Mouse (Mus musculus) kidney, adult 11 months (tissue): ENCODE results near the gene Lrrc63.
"Not testable (repeated sequence)": the region's sequence is repeated elsewhere in the genome, so short reads cannot be mapped to it uniquely, and the experiment has no call there.

ENCODE experiments used
- DNase-seq: peaks from one replicate; pipeline ENCODE4 v3.0.0; 2022

Gene Lrrc63

GRCm38 (mm10) chr14:75130501-75131318 lies at the start of gene Lrrc63, which contains the start of gene Lcp1:
Gene Lrrc63, minus strand, starts transcription at chr14:75130881.
Gene Lcp1, plus strand, starts transcription at chr14:75131101.
- peak; percentile 79 for DNase-seq

DNA sequence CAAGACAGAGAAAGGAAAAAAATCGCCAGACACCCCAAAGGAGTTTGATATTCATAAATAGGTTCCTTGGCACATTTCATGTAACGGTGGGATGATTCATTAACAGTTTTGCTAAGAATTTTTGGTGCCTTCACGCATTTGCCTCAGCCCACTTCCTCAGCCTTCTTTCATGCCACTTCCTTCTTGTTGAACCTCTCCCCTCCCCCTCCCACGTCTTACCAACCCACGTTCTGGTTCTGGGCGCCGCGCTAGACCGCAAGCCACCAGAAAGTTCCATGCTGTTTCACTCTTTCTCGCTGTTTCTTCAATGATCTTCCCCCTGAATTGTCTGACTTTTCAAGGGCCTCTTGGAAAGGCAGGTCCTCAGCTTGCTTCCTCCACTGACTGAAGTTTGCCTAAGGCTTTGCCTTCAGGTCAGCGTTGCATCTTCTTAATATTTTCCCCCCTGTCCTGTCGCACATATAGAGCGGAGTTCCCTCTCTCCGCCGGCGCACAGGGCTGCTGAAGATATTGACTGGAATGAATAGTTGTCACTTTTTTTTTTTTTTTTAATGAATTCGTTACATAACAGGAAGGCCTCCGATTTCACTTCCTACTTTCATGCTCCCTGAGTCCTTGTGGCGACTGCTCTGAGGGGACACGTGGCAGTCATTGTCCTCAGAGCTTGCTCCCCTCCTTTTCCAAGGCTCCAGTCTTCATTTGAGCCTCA lies 48.7 kb upstream of the Lrrc63 start:
- no peak for DNase-seq

DNA sequence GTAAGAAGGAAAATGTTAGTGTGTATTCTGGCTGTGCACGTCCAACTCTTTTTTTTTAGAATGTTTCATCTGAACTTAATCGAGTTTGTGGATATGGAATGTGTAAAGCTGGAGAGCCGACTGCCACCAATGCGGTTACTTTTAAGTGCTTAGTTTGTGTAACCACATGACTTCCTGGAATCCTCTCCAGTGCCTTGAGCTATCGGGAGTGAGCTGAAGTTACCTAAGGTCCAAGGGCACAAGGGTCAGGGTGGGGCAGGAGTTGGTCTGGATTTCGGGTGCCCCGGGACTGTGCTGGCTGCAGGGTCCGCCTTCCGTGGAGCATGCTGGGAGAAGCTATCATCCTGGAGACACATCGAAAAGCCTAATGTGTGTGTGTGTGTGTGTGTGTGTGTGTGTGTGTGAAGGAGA lies 48.1 kb upstream of the Lrrc63 start:
- DNase-seq = no peak

GRCm38 (mm10) chr14:75178384-75178793 lies 47.7 kb upstream of the Lrrc63 start:
- DNase-seq = no peak

- no peak for DNase-seq
Measured at GRCm38 (mm10) chr14:75177400-75177799, 46.7 kb upstream of the Lrrc63 start.

GRCm38 (mm10) chr14:75176425-75177045 lies 45.9 kb upstream of the Lrrc63 start:
- DNase-seq = no peak

GRCm38 (mm10) chr14:75175781-75176180 lies 45.1 kb upstream of the Lrrc63 start:
- DNase-seq = no peak

DNA sequence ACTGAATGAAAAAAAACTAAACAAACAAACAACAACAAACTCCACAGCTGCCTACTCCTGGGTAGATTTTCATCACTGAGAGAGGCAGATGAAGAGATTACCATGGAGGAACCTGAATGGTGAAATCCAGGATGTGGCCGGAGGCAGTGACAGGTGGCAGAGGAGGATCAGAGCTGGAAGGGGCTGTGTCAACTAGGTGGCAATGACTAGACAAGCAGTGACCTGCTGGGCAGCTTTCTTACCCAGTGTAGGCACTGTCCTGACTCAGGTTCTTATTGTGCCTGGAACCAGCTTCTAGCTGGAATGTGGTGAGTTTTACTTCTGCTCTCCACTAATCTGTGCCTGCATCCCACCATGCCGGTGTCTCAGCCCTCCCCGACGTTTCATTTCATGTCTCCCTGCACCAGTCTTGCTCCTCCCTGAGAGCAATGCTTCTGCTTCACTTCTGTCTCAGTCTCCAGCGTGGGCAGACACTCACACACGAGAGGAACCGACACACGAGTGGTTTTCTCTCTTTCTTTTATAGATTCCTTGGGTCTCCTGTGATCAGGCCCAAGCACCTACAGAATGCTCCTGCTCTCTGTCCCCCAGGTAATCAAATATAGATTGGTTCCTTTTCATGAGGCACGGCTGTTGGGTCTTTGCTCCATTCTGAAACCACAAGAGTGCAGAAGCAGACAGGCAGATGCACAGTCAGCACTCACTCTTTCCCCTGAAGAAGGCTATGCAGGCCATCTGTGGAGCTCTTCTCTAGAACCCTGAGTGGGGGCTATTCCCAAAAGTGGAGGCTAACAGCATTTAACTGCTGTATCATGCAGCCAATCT lies 44.3 kb upstream of the Lrrc63 start:
- no peak for DNase-seq

GRCm38 (mm10) chr14:75174296-75174695 lies 43.6 kb upstream of the Lrrc63 start:
- DNase-seq = no peak

DNA sequence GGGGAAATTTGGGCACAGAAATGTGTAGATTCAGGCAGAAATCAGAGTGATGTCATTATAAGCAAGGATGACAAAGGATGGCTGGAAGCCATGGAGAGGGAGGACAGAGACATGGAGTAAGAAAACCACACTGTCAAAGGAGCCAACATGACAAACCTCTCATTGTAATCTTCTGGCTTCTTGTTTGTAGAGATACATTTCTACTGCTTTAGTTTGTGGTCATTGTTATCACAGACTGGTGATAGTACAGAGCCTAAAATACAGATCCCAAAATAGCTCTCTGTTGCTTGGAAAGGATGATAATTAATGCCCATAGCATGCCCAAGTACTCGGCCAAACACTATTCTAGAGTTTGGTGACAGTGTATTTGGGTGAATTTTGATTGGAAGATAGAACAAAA lies 39.9 kb upstream of the Lrrc63 start:
- no peak for DNase-seq

DNA sequence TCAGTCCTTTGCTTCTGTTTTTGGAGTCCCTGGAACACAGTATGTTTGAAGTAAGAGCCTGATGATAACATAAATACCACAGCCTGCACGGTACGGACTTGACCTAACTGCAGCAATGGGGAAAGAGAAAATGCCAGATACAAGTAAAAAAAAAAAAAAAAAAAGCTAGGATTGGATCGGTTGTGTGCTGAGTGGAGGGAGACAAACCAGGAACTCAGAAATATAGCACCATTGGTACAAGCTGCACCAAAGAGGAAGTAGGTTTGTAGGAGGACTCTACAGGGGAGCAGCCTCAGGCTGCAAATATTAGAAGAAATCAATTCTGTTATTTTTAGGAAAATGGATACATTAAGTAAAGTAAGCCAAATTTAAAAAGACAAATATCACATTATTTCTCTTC lies 37.8 kb upstream of the Lrrc63 start:
- DNase-seq = no peak

DNA sequence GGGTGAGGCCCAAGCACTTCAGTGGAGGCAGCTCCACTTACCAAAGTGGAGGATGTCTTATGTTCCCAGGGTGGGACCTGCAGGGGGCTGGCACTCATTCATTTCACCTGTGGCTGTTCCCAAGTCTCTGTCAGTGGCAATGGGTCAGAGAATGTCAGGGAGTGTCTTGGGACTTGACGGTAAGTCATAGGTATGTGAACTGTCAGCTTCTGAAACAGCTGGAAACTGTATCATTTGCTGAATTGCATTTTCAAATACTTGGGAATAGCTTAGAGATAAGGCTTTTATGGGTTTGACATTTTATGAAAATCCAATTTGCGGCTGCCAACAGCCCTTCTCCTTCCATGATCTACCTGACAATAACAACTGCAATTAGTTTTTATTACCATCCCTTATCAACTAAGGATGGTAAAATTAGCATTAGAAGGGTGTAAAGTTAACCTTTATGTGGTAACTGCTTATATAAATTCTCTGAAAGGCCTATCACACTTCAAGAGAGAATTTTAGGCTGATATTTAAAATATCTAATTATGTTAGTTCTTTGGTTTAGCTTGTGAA lies 35.0 kb upstream of the Lrrc63 start:
- no peak for DNase-seq

DNA sequence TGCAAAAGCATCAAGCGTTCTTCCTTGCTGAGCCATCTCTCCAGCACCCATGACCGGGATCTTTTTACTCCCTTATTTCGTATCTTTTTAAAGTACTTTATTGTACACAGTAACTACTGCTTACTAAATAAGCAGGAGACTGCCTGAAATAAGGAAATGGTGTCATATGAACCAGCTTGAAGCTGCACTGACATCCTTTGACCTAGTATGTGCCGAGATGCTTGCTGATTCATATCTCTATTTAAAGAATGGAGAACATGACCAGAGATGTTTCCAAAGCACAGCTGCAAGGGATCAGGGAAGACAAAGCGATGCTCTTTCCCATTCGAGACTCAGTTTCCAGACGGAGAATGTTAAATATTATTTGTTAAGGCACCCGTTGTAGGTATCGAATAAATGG lies 33.7 kb upstream of the Lrrc63 start:
- no peak for DNase-seq

DNA sequence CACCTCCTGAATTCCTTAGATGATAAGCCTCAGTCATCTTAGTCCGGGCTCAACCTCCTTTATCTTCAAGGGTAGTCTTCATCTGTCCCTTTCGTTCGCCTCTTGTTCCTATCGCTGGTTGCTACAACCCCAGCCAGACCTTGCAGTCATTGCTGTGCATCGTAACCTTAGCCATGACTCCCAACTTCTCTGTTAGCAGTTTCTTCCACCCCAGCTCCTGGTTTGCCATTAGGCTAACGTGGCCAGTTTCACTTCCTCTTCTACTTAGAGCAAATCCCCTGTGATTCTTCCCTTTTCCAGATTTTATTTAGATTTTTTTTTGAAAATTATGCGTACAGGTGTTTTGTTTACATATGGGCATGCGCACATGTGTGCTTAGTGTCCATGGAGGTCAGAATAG lies 33.2 kb upstream of the Lrrc63 start:
- no peak for DNase-seq

DNA sequence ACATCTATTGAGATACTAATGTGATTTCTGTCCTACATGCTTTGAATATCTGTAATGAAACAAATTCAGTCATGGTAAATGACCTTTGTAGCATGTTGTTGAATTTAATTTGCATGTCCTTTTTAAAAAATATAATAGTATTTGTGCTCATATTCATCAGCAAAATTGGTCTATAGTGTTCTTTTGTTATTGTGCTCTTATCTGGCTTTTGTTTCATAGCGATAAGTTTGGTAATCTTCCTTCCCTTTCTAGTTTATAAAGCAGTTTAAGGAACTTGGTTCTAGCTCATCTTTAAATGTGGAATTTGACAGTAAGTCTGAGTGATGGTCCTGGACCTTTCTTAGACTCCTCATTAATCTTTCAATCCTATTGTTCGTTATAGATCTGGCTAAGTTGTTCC lies 28.7 kb upstream of the Lrrc63 start:
- DNase-seq = no peak

- no peak for DNase-seq
Measured at GRCm38 (mm10) chr14:75154481-75154880, 23.8 kb upstream of the Lrrc63 start.

GRCm38 (mm10) chr14:75151146-75151545 lies 20.5 kb upstream of the Lrrc63 start:
- DNase-seq = no peak

- DNase-seq = no peak
Measured at GRCm38 (mm10) chr14:75150653-75151052, 20.0 kb upstream of the Lrrc63 start.

GRCm38 (mm10) chr14:75148229-75148628 lies 17.5 kb upstream of the Lrrc63 start:
- DNase-seq = no peak

GRCm38 (mm10) chr14:75147706-75148105 lies 17.0 kb upstream of the Lrrc63 start:
- DNase-seq = not testable (repeated sequence)

GRCm38 (mm10) chr14:75139225-75139624 lies 8.5 kb upstream of the Lrrc63 start:
- DNase-seq = no peak

- no peak for DNase-seq
Measured at GRCm38 (mm10) chr14:75138503-75138902, 7.8 kb upstream of the Lrrc63 start.
